22 mouse cellular contexts compared by ENCODE assay signal in genomic region chr5:117999584-117999983, GRCm38 (mm10). TPM values are rescaled to one million over a fixed set of nuclear protein-coding genes. Genes with fewer than 3 reads are reported as not detected.
DNase-seq lines count a peak whose midpoint lies in the region; ATAC-seq and TF ChIP-seq lines count a peak whose summit lies in the region.
"Had no signal": no experiment of that assay in that cellular context is flagged by ENCODE, and none has a peak within 500 bp of the region (broad histone marks: within the 10 kb centered on the region; RNA-seq: fewer than 3 reads in every experiment).

No protein-coding gene starts in this region.

- TF ChIP-seq CTCF in layer of hippocampus, adult 2 months (conservative IDR thresholded peaks at IDR 0.05) = no peak
- no peak for TF ChIP-seq CTCF in testis, adult 2 months (IDR thresholded peaks at IDR 0.05; ENCODE audit: control insufficient read depth, insufficient read depth, insufficient replicate concordance, low read depth, low read length)
- no peak for TF ChIP-seq CTCF in stomach, postnatal 0 days (IDR thresholded peaks at IDR 0.05; ENCODE audit: low read depth)

- no peak for TF ChIP-seq EP300 in stomach, postnatal 0 days (optimal IDR thresholded peaks at IDR 0.05)

- no peaks in the 10 kb centered on the region for H3K9me3 ChIP-seq in stomach, postnatal 0 days (ENCODE audit: control insufficient read depth, low read length)
- H3K9me3 ChIP-seq in forebrain, embryonic 12.5 days = no peaks in the 10 kb centered on the region
- H3K9me3 ChIP-seq: forebrain, embryonic 13.5 days; midbrain, embryonic 10.5 days; neural tube, embryonic 12.5 days; stomach, embryonic 15.5 days had no signal

- H3K27me3 ChIP-seq in testis, adult 2 months (ENCODE audit: control insufficient read depth, insufficient read depth, low read length) = no peaks in the 10 kb centered on the region
- H3K27me3 ChIP-seq in stomach, postnatal 0 days (ENCODE audit: control insufficient read depth, insufficient read depth, low read length) = no peaks in the 10 kb centered on the region
- H3K27me3 ChIP-seq in forebrain, embryonic 12.5 days = no peaks in the 10 kb centered on the region
- H3K27me3 ChIP-seq: forebrain, embryonic 13.5 days; neural tube, embryonic 12.5 days; stomach, embryonic 15.5 days had no signal

- no peak overlapping the region for H3K4me3 ChIP-seq in layer of hippocampus, adult 2 months
- peak overlapping the region; percentile 74 for H3K4me3 ChIP-seq in testis, adult 2 months (ENCODE audit: control insufficient read depth, low read depth, low read length)
- H3K4me3 ChIP-seq in stomach, postnatal 0 days (ENCODE audit: low read depth, low read length) = no peak overlapping the region
- no peak overlapping the region for H3K4me3 ChIP-seq in forebrain, embryonic 12.5 days (replicated peaks)
- H3K4me3 ChIP-seq: forebrain, embryonic 13.5 days; heart, adult 2 months; midbrain, embryonic 10.5 days; neural tube, embryonic 12.5 days; stomach, embryonic 15.5 days had no signal

- H3K4me1 ChIP-seq in testis, adult 2 months (ENCODE audit: control insufficient read depth, insufficient read depth, low read length) = no peaks in the 10 kb centered on the region
- no peaks in the 10 kb centered on the region for H3K4me1 ChIP-seq in stomach, postnatal 0 days (replicated peaks; ENCODE audit: control insufficient read depth, insufficient read depth)
- H3K4me1 ChIP-seq in forebrain, embryonic 12.5 days = no peaks in the 10 kb centered on the region
- H3K4me1 ChIP-seq: forebrain, embryonic 13.5 days; neural tube, embryonic 12.5 days had no signal

- no peak overlapping the region for H3K9ac ChIP-seq in stomach, postnatal 0 days (ENCODE audit: low read length)
- no peak overlapping the region for H3K9ac ChIP-seq in forebrain, embryonic 12.5 days
- H3K9ac ChIP-seq: forebrain, embryonic 13.5 days; liver, postnatal 0 days; neural tube, embryonic 12.5 days; stomach, embryonic 15.5 days had no signal

- no peaks in the 10 kb centered on the region for H3K36me3 ChIP-seq in testis, adult 2 months (ENCODE audit: control insufficient read depth, insufficient read depth, low read length)
- peaks cover 22% of the 10 kb centered on the region; the same call in 1 of the 2 replicates for H3K36me3 ChIP-seq in stomach, postnatal 0 days (ENCODE audit: control insufficient read depth, insufficient read depth, low read length)
- H3K36me3 ChIP-seq in forebrain, embryonic 12.5 days (replicated peaks) = peaks cover 97% of the 10 kb centered on the region

- ATAC-seq in stomach, postnatal 0 days (ENCODE audit: low FRiP score, low TSS enrichment) = peak; percentile 5; the same call in 1 of the 2 replicates
- no peak for ATAC-seq in forebrain, embryonic 12.5 days (ENCODE audit: low FRiP score)
- ATAC-seq: activated CD4-positive, CD25-positive, alpha-beta regulatory T cell, adult 4 months; forebrain, embryonic 13.5 days; liver, postnatal 0 days had no signal

- peak; percentile 54 to 56 for DNase-seq in cerebellum, postnatal 14 days
- DNase-seq in cerebellum, adult 8-10 months = no peak
- DNase-seq in layer of hippocampus, adult 2 months (ENCODE audit: low spot score in 2 of 2) = peak; percentile 51 to 62
- no peak for DNase-seq in layer of hippocampus, postnatal 10 days (ENCODE audit: low spot score in 2 of 2)
- no peak for DNase-seq in testis, postnatal 14 days (ENCODE audit: low spot score)
- DNase-seq in stomach, postnatal 0 days (ENCODE audit: low spot score) = no peak
- DNase-seq: adrenal gland, postnatal 36 days; gastrocnemius, postnatal 10 days; heart, adult 2 months; kidney, adult 8-10 months; kidney, postnatal 25 days; liver; liver, postnatal 0 days; lung, postnatal 14 days; thymus, postnatal 25 days had no signal

- peak overlapping the region; percentile 78 for H3K27ac ChIP-seq in layer of hippocampus, adult 2 months
- no peak overlapping the region for H3K27ac ChIP-seq in testis, adult 2 months (ENCODE audit: control insufficient read depth, insufficient read depth, low read depth, low read length)
- H3K27ac ChIP-seq in stomach, postnatal 0 days (replicated peaks) = no peak overlapping the region
- no peak overlapping the region for H3K27ac ChIP-seq in forebrain, embryonic 12.5 days
- H3K27ac ChIP-seq: forebrain, embryonic 13.5 days; heart, adult 2 months; midbrain, embryonic 10.5 days; neural tube, embryonic 12.5 days; stomach, embryonic 15.5 days had no signal

- WGBS in stomach, postnatal 0 days = 77% methylated on average over 11 of the region's 11 CpGs
- 83% methylated on average over 11 of the region's 11 CpGs for WGBS in forebrain, embryonic 12.5 days

- no peak overlapping the region for H3K4me2 ChIP-seq in stomach, postnatal 0 days (replicated peaks; ENCODE audit: low read depth)
- H3K4me2 ChIP-seq in forebrain, embryonic 12.5 days = no peak overlapping the region
- H3K4me2 ChIP-seq: forebrain, embryonic 13.5 days; neural tube, embryonic 12.5 days; stomach, embryonic 15.5 days had no signal

- TF ChIP-seq POLR2A in testis, adult 2 months (IDR thresholded peaks at IDR 0.05; ENCODE audit: control insufficient read depth, low read depth, low read length) = 0 out of 2 replicates have a peak, but pooled peaks have one; percentile 10

RNA-seq across cellular contexts. Expression of gene Fbxo21, which starts 23.1 kb away (rescaled TPM):
- total RNA-seq in layer of hippocampus, adult 2 months (2021) = 100 to 1,000 TPM; 140 to 165 TPM
- total RNA-seq in layer of hippocampus, postnatal 10 days (2021) = 100 to 1,000 TPM; 125 to 134 TPM
- polyA plus RNA-seq in testis, adult 2 months (2012; rRNA removed) = 40.4 and 51.1 TPM in 2 replicates
- 19.2 and 20.7 TPM in 2 replicates for polyA plus RNA-seq in stomach, postnatal 0 days (2015; fragmentation: Nextera tagmentation; extraction: Ambion mirVana)
- 149 and 165 TPM in 2 replicates for polyA plus RNA-seq in forebrain, embryonic 12.5 days (2016; fragmentation: Nextera tagmentation; extraction: Ambion mirVana)

RNA-seq across cellular contexts. Expression of gene Tesc, which starts 28.0 kb away (rescaled TPM):
- total RNA-seq in layer of hippocampus, adult 2 months (2021) = 10 to 100 TPM; 88.0 to 91.2 TPM
- total RNA-seq in layer of hippocampus, postnatal 10 days (2021) = 10 to 100 TPM; 41.3 to 42.2 TPM
- polyA plus RNA-seq in testis, adult 2 months (2012; rRNA removed) = 2.7 and 3.3 TPM in 2 replicates
- 112 and 116 TPM in 2 replicates for polyA plus RNA-seq in stomach, postnatal 0 days (2015; fragmentation: Nextera tagmentation; extraction: Ambion mirVana)
- polyA plus RNA-seq in forebrain, embryonic 12.5 days (2016; fragmentation: Nextera tagmentation; extraction: Ambion mirVana) = 4.7 and 6.3 TPM in 2 replicates

Comparison
In these comparisons a context has a peak if more than half of its experiments do, and no peak if none do; other contexts are left out.
1. DNase-seq: peak in cerebellum, postnatal 14 days (2 of 2) and layer of hippocampus, adult 2 months (2 of 2); none in cerebellum, adult 8-10 months (single experiment), layer of hippocampus, postnatal 10 days (0 of 2), testis, postnatal 14 days (single experiment) and stomach, postnatal 0 days (single experiment).
2. RNA of gene Tesc, which starts 28.0 kb away (polyA plus RNA-seq): 112 to 116 TPM in stomach, postnatal 0 days; 4.7 to 6.3 TPM in forebrain, embryonic 12.5 days and 2.7 to 3.3 TPM in testis, adult 2 months; every median in the first group is over 10 times any median in the second.